Mouse (Mus musculus) retina, postnatal 1 day (tissue): ENCODE measurements around the gene Mbnl2.
A peak's percentile ranks its signal among the peaks of the same experiment; 100 is the strongest.

Experiments
- DNase-seq: peaks from one replicate; pipeline ENCODE4 v3.0.0-alpha.2; 2012

Gene Mbnl2

DNA sequence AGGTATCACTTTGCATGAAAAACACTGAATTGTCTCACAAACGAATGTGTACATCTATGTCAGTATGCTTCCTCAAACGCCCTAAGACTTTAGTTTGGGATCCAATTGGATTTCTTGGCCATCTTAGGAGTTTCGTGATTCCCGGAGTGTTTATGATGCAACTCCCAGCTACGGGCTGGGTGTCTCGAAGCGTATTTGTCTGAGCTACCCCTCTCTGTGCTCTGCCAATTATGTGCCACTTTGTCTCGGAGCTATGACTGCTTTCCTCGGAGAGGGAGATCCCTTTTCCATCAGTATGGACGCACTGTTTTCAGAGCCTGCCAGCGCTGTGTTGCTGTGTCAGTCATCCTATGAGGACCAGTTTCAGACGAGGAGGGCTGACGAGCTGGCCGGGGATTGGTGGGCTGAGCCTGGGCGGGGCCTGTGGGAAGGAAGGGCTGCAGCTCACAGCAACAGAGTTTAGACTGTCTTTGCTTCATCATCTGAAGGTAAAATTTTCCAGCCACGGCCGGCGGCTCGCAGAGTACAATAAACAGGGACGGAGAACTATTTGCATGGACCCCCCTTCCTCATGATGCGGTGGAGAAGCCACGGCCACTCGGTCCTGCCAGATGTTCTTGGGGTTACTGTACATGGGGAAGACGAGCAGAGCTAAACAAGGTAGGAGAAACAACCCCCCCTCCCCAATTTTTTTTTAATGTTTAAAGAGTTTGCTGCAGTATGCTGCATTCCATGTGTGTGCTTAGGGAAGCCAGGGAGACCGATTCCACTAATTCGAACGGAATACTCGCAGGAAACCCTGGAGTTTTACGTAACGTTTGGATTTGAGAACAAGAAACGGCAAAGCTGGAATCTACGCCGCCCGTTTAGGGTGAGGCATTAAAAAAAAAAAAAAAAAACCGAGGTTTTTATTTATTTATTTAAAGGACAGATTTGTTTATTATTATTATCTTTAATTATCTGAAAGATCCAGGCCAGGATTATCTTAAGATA lies at the start of gene Mbnl2:
Gene Mbnl2 (plus strand): TSS at position 424 of the 993 bp plus-strand sequence.
- DNase-seq: peak; percentile 97

DNA sequence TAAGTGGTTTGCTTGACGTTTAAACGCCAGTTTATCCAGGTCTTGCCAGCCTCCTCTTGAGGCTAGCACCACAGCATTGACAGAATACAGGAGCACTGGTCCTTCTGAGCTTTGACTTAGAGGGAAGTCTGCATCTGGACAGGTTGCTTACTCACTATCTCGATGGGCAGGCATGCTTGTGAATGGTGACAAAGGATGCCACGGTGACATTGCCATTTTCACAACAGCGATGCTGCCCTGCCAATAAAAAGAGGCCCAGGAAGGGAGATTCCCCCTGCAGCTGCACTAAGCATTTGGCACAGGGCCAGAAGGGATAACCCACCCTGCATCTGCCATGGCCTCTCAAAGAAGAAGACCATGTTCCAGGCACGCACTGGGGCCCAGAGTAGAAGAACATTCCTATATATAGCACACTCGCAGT lies 43.4 kb upstream of the Mbnl2 start:
- peak; percentile 90 for DNase-seq

GRCm38 (mm10) chr14:120235610-120236009 lies 39.9 kb upstream of the Mbnl2 start:
- DNase-seq: no peak

DNA sequence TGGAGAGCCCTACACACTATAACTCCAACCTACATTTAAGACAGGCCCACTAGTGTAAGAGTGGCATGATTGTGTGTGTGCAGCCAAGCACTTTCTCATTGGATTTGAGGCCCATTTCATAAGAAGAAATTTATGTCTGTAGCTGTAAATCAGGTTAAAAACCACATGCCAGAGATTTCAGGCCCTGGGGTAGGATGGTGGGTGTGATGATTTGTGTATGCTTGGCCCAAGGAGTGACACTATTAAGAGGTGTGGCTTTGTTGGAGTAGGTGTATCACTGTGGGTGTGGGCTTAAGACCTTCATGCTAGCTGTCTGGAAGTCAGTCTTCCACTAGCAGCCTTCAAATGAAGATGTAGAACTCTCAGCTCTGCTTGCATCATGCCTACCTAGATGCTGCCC lies 37.0 kb upstream of the Mbnl2 start:
- no peak for DNase-seq

DNA sequence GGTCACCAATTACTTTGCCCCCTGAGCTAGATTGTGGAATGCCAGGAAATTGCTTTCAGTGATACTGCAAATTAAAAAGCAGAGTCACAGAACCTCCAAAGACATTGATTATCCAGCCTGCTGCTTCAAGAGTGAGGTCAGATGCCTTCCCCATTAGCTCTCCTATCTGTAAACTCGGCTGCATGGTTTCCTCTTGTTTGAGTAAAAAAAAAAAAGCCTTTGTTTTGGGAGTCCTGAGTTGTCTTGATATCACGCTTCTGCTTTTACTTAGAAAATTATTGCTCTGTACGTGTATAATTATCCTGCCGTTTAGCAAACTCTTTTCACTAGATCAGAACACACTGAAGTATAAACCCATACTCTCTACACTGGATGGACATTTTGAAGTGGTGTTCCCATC lies 35.3 kb upstream of the Mbnl2 start:
- no peak for DNase-seq

GRCm38 (mm10) chr14:120242711-120243110 lies 32.8 kb upstream of the Mbnl2 start:
- no peak for DNase-seq

- DNase-seq: no peak
These were observed 30.3 kb upstream of the Mbnl2 start for GRCm38 (mm10) chr14:120245081-120245705.

DNA sequence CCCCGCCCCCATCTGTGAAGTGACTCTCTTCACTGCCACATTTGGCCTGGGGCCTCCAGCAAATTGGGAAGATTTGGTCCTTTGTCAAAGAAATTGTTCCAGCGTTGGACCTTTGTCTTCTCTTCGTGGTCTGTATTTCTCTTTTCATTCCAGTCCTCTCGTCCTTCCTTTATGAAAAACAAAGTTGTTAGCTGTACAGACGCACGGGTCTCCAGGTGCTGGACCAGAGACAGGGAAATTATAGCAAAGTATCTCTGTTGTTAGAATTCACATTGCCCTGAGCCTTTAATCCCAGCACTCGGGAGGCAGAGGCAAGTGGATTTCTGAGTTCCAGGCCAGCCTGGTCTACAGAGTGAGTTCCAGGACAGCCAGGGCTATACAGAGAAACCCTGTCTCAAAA lies 22.1 kb upstream of the Mbnl2 start:
- no peak for DNase-seq

DNA sequence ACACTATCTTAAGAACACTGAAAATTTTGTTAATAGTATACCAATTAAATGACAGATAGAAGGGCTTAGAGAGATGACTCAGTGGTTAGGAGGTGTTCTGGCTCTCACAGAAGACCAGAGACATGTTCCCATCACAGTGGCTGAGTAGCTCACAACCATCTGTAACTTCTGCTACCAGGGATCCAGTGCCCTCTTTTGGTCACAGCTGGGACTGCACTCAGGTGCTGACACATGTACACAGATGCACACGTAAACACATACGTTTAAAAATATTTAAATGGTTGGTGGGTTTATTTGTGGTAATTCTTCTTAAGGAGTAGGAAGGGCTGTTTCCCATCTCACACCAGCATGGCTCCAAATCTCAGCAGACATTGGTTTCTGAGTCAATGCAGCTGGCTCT lies 19.3 kb upstream of the Mbnl2 start:
- DNase-seq: no peak

- peak; percentile 64 for DNase-seq
These were observed 18.7 kb upstream of the Mbnl2 start for GRCm38 (mm10) chr14:120256623-120257384.

DNA sequence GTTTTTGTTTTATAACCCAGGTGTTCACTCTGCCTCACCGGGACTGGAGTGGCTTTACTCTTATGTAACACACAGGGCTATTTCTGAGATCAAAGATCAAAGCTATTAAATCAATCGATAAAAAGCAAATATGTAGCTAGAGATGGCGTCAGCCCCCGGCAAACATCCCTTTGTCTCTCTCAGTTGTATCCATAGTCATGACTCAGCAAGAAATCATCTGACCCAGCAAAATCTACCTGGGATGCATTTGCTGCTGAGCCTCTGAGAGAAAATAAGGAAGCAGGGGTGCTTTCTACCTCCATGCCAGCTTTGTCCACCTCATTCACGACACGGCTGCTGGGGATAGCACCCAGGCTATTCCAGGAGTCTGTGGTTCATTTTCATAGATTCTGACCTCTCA lies 18.0 kb upstream of the Mbnl2 start:
- peak; percentile 61 for DNase-seq

- peak; percentile 37 for DNase-seq
These were observed 16.0 kb upstream of the Mbnl2 start for GRCm38 (mm10) chr14:120259426-120259825.

GRCm38 (mm10) chr14:120261606-120262005 lies 13.9 kb upstream of the Mbnl2 start:
- no peak for DNase-seq

- DNase-seq: no peak
These were observed 12.6 kb upstream of the Mbnl2 start for GRCm38 (mm10) chr14:120262660-120263379.

DNA sequence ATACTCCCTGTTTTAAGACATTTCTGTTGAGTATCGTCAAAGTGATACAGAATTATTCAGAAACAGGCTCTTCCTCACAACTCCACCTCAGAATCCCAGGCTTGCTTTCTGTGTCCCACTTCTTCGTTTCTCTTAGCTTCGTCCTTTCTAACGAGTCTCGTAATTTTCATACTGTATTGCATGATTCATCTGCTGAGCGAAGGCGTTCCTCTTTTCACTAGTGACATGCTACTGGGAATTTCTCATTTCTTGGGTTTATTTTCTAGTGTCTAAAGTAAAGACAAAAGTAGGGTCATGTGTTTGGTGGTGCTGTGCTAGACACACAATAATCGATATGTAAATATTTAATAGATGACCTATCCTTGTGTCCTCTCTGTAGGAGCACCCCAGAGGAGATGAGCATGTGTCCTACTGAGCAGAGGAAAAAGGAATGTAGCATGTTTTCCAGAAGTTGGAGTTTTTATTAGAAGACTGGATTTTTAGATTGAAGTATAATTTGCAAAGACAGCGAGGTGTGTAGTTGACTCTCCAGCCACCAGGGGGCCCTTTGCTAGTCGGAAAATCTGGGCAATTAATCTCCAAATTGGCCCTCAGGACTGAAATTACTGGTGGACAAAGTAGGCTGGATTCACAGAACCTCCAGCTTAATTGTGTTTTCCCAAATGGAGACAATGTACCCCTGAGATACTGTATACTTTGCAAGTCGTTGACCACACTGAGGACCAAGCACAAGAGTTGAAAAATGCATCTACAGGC lies 11.9 kb upstream of the Mbnl2 start:
- peak; percentile 63 for DNase-seq

GRCm38 (mm10) chr14:120265886-120266285 lies 9.6 kb upstream of the Mbnl2 start:
- DNase-seq: no peak

- DNase-seq: no peak
These were observed 8.3 kb upstream of the Mbnl2 start for GRCm38 (mm10) chr14:120267130-120267529.

DNA sequence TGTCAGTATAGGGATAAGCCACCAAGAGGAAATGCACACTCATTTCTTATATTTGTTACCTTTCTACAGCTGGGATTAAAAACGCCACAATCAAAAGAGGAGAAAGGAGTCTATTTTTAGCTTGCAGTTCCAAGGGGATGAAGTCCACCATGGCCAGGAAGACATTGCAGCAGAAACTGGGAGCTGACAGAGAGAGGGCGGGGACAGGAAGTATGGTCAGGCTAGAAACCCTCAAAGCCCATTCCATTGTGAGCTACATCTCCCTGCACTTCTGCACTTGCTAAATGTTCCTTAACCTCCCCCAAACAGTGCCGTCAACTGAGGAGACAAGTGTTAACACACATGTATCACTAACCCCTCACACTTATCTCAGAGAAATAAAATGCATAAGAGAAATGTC lies 5.4 kb upstream of the Mbnl2 start:
- no peak for DNase-seq

- DNase-seq: no peak
These were observed 4.8 kb upstream of the Mbnl2 start for GRCm38 (mm10) chr14:120270633-120271032.

DNA sequence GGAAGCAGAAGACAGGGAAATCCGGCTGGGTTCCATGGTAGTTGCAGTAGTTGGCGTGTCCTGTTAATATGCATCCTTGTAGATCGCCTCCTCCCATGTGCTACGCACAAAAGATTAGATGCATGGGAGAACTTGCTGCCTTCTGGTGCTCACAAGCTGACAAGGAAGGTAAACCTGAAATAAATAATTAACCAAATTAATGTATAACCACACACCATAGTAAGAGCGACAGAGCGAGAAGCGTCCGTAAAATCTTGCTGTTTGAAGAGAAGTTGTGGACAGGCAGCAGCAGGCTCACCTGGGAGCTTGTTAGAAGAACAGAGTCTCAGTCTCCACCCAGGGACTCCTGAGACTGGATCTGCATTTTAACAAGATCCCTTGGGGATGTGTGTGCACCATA lies 4.4 kb upstream of the Mbnl2 start:
- DNase-seq: no peak

DNA sequence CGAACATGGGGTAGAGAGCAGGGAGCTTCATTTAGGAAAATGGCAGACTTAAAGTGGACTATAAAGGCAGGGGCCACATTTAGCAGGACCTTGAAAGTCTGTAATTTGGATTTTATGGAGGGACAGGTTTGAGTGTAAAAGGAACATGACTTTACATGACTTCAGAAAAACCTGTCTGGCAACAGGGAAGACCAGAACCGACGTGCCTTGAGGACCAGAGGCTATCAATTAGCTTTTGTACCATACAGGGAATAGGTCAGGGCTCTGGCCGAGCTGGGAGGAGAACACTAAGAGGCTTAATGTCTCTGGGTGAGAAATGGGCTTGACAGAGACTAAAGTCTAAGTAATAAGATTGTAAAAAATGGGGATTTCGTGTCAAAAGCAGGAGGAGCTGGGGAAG lies 1.7 kb upstream of the Mbnl2 start:
- no peak for DNase-seq

- DNase-seq: peak; percentile 53
These were observed 723 bp upstream of the Mbnl2 start for GRCm38 (mm10) chr14:120274746-120275145.
